Mouse (Mus musculus) limb, embryonic 10.5 days (tissue): ENCODE data around the gene Dapl1. TPM values are rescaled to one million over a fixed set of nuclear protein-coding genes. Genes with fewer than 3 reads are reported as not detected.

Experiments used
- DNase-seq: peaks from one replicate; pipeline ENCODE4 v3.0.0-alpha.2; 2017; ENCODE audit warnings: low spot score
- H3K27ac ChIP-seq: fragments of 300-500 bp; sonication (generic); 2 replicates; pipeline ENCODE4 v1.5.1; 2016; ENCODE audit warnings: mild to moderate bottlenecking
- H3K27me3 ChIP-seq: fragments of 300-500 bp; sonication (generic); 2 replicates; pipeline ENCODE4 v1.6.1; 2016; ENCODE audit warnings: low read depth, mild to moderate bottlenecking; ENCODE audit not compliant: poor library complexity, severe bottlenecking
- H3K36me3 ChIP-seq: fragments of 300-500 bp; sonication (generic); 2 replicates; pipeline ENCODE4 v1.6.1; 2016; ENCODE audit warnings: mild to moderate bottlenecking, moderate library complexity
- H3K4me1 ChIP-seq: fragments of 300-500 bp; sonication (generic); 2 replicates; pipeline ENCODE4 v1.6.1; 2016
- H3K4me3 ChIP-seq: fragments of 300-500 bp; sonication (generic); 2 replicates; pipeline ENCODE4 v1.5.1; 2016; ENCODE audit warnings: mild to moderate bottlenecking, moderate library complexity
- H3K9me3 ChIP-seq: fragments of 300-500 bp; sonication (generic); replicated peaks from 2 replicates; pipeline ENCODE4 v1.6.1; 2016; ENCODE audit warnings: mild to moderate bottlenecking
- WGBS: fragments of 180-500 bp; shearing (Covaris S2); methylation state at CpG from one replicate; pipeline ENCODE4 v1.1.7; 2016; 5-methylcytosine and 5-hydroxymethylcytosine counted together
- polyA plus RNA-seq: library from polyadenylated mRNA; unstranded; fragments of >200 nt; fragmentation: Nextera tagmentation; extraction: Ambion mirVana; gene quantifications from 2 replicates; pipeline ENCODE4 v1.2.1, GENCODE M21; 2016

Gene Dapl1
- polyA plus RNA-seq, 1 experiment from 2014 or later, result 0.36 TPM

GRCm38 (mm10) chr2:59529574-59530080, 45.2 kb downstream of the Dapl1 start:
- Histone ChIP-seq H3K9me3 (no peaks in the 10 kb centered on the region), H3K36me3 (no peaks in the 10 kb centered on the region), H3K4me3 (no peak overlapping the region), H3K4me1 (peaks cover 68% of the 10 kb centered on the region), H3K27me3 (no peaks in the 10 kb centered on the region), H3K27ac (peak overlapping the region; percentile 84)
- 68% methylated on average over 17 of the region's 17 CpGs for WGBS
- DNase-seq, result peak; percentile 68

GRCm38 (mm10) chr2:59530811-59531210, 46.4 kb downstream of the Dapl1 start:
- WGBS, result 93% methylated on average over 3 of the region's 3 CpGs
- Histone ChIP-seq H3K27ac (peak overlapping the region; percentile 61; the same call in 1 of the 2 replicates), H3K4me3 (no peak overlapping the region), H3K9me3 (no peaks in the 10 kb centered on the region), H3K36me3 (no peaks in the 10 kb centered on the region), H3K27me3 (no peaks in the 10 kb centered on the region), H3K4me1 (peaks cover 57% of the 10 kb centered on the region)
- no peak for DNase-seq

- Histone ChIP-seq H3K9me3 (no peaks in the 10 kb centered on the region), H3K27ac (no peak overlapping the region), H3K36me3 (no peaks in the 10 kb centered on the region), H3K4me3 (no peak overlapping the region), H3K4me1 (peaks cover 51% of the 10 kb centered on the region), H3K27me3 (no peaks in the 10 kb centered on the region)
- WGBS, result 87% methylated on average over 3 of the region's 3 CpGs
- no peak for DNase-seq
Observed at GRCm38 (mm10) chr2:59532999-59533398, 48.5 kb downstream of the Dapl1 start.

GRCm38 (mm10) chr2:59533504-59533903, 49.1 kb downstream of the Dapl1 start:
- Histone ChIP-seq H3K4me1 (peaks cover 56% of the 10 kb centered on the region), H3K36me3 (no peaks in the 10 kb centered on the region), H3K9me3 (no peaks in the 10 kb centered on the region), H3K27me3 (no peaks in the 10 kb centered on the region), H3K27ac (peak overlapping the region; percentile 68), H3K4me3 (no peak overlapping the region)
- DNase-seq, result no peak
- 89% methylated on average over 10 of the region's 10 CpGs for whole genome bisulfite sequencing

GRCm38 (mm10) chr2:59533971-59534748, 49.7 kb downstream of the Dapl1 start:
- no peak for DNase-seq
- Histone ChIP-seq H3K27ac (peak overlapping the region; percentile 68), H3K4me1 (peaks cover 56% of the 10 kb centered on the region), H3K27me3 (no peaks in the 10 kb centered on the region), H3K9me3 (no peaks in the 10 kb centered on the region), H3K36me3 (no peaks in the 10 kb centered on the region), H3K4me3 (no peak overlapping the region)
- 78% methylated on average over 15 of the region's 15 CpGs for WGBS

- no peak overlapping the region for H3K4me3 ChIP-seq
- no peaks in the 10 kb centered on the region for H3K27me3 ChIP-seq
- no peaks in the 10 kb centered on the region for H3K9me3 ChIP-seq
- H3K36me3 ChIP-seq, result no peaks in the 10 kb centered on the region
- no peak for DNase-seq
- 93% methylated on average over 2 of the region's 2 CpGs for WGBS
- peaks cover 52% of the 10 kb centered on the region for H3K4me1 ChIP-seq
- peak overlapping the region; percentile 76; the same call in 1 of the 2 replicates for H3K27ac ChIP-seq
Observed at GRCm38 (mm10) chr2:59536958-59537357, 52.5 kb downstream of the Dapl1 start.

- H3K4me3 ChIP-seq, result no peak overlapping the region
- no peaks in the 10 kb centered on the region for H3K36me3 ChIP-seq
- DNase-seq, result peak; percentile 67
- H3K4me1 ChIP-seq, result peaks cover 63% of the 10 kb centered on the region
- no peaks in the 10 kb centered on the region for H3K27me3 ChIP-seq
- peak overlapping the region; percentile 70 for H3K27ac ChIP-seq
- no peaks in the 10 kb centered on the region for H3K9me3 ChIP-seq
- 25% methylated on average over 7 of the region's 7 CpGs for WGBS
Observed at GRCm38 (mm10) chr2:59538031-59538430, 53.6 kb downstream of the Dapl1 start.

GRCm38 (mm10) chr2:59539796-59540195, 55.3 kb downstream of the Dapl1 start:
- Histone ChIP-seq H3K9me3 (no peaks in the 10 kb centered on the region), H3K4me1 (peaks cover 66% of the 10 kb centered on the region), H3K4me3 (no peak overlapping the region), H3K27me3 (no peaks in the 10 kb centered on the region), H3K36me3 (no peaks in the 10 kb centered on the region), H3K27ac (0 out of 2 replicates have a peak overlapping the region, but pooled peaks have one; percentile 70)
- 76% methylated on average over 4 of the region's 4 CpGs for WGBS
- no peak for DNase-seq

GRCm38 (mm10) chr2:59541121-59541887, 56.9 kb downstream of the Dapl1 start:
- peak overlapping the region; percentile 76 for H3K27ac ChIP-seq
- H3K27me3 ChIP-seq, result no peaks in the 10 kb centered on the region
- no peaks in the 10 kb centered on the region for H3K9me3 ChIP-seq
- peaks cover 72% of the 10 kb centered on the region for H3K4me1 ChIP-seq
- H3K36me3 ChIP-seq, result no peaks in the 10 kb centered on the region
- DNase-seq, result peak; percentile 91
- 31% methylated on average over 11 of the region's 11 CpGs for WGBS
- no peak overlapping the region for H3K4me3 ChIP-seq

GRCm38 (mm10) chr2:59543543-59544065, 59.2 kb downstream of the Dapl1 start:
- Histone ChIP-seq H3K27me3 (no peaks in the 10 kb centered on the region), H3K4me1 (peaks cover 55% of the 10 kb centered on the region), H3K36me3 (no peaks in the 10 kb centered on the region), H3K9me3 (no peaks in the 10 kb centered on the region), H3K27ac (peak overlapping the region; percentile 82), H3K4me3 (no peak overlapping the region)
- no peak for DNase-seq
- WGBS, result 68% methylated on average over 9 of the region's 9 CpGs

- WGBS, result 6% methylated on average over 13 of the region's 13 CpGs
- Histone ChIP-seq H3K27me3 (no peaks in the 10 kb centered on the region), H3K4me1 (peaks cover 51% of the 10 kb centered on the region), H3K27ac (peak overlapping the region; percentile 82), H3K36me3 (no peaks in the 10 kb centered on the region), H3K9me3 (no peaks in the 10 kb centered on the region), H3K4me3 (peak overlapping the region; percentile 18)
- peak; percentile 68 for DNase-seq
Observed at GRCm38 (mm10) chr2:59544237-59544909, 59.9 kb downstream of the Dapl1 start.

- Histone ChIP-seq H3K27me3 (no peaks in the 10 kb centered on the region), H3K4me1 (peaks cover 49% of the 10 kb centered on the region), H3K27ac (peak overlapping the region; percentile 59), H3K9me3 (no peaks in the 10 kb centered on the region), H3K36me3 (no peaks in the 10 kb centered on the region), H3K4me3 (no peak overlapping the region)
- DNase-seq, result no peak
- WGBS, result 15% methylated on average over 7 of the region's 7 CpGs
Observed at GRCm38 (mm10) chr2:59545001-59545400, 60.5 kb downstream of the Dapl1 start.
